Mouse (Mus musculus): ENCODE measurements around the gene Adcy2. TPM values are rescaled to one million over a fixed set of nuclear protein-coding genes. Genes with fewer than 3 reads are reported as not detected.

Gene Adcy2
- polyA plus RNA-seq, 1 experiment = not detected

GRCm38 (mm10) chr13:69002631-69003030 lies 3.3 kb upstream of the Adcy2 start:
- TF ChIP-seq CEBPB (IDR thresholded peaks at IDR 0.05; ENCODE audit: low read depth) (no peak), FOSL1 (IDR thresholded peaks at IDR 0.05; ENCODE audit: insufficient read depth, low read length, poor library complexity, severe bottlenecking) (no peak), MYOG (IDR thresholded peaks at IDR 0.05; ENCODE audit: control insufficient read depth, extremely low read depth, insufficient read length) (no peak), USF1 (IDR thresholded peaks at IDR 0.05; ENCODE audit: low read depth) (no peak), MAX (IDR thresholded peaks at IDR 0.05) (no peak), MYOD1 (IDR thresholded peaks at IDR 0.05; ENCODE audit: control insufficient read depth, insufficient read length, low read depth) (no peak), CTCF (IDR thresholded peaks at IDR 0.05; ENCODE audit: control insufficient read depth, insufficient read depth, insufficient read length) (no peak)
- H3K4me3 ChIP-seq (ENCODE audit: insufficient read depth, poor library complexity, severe bottlenecking) = no peak overlapping the region

GRCm38 (mm10) chr13:69002173-69002572 lies 2.8 kb upstream of the Adcy2 start:
- H3ac ChIP-seq (ENCODE audit: control insufficient read depth, insufficient read length, low read depth) = no peak overlapping the region
- no peak for TF ChIP-seq CTCF (IDR thresholded peaks at IDR 0.05; ENCODE audit: control insufficient read depth, insufficient read depth, insufficient read length)
- TF ChIP-seq MAX (IDR thresholded peaks at IDR 0.05) = no peak
- no peak for TF ChIP-seq CEBPB (IDR thresholded peaks at IDR 0.05; ENCODE audit: low read depth)

More at GRCm38 (mm10) chr13:69002631-69003030, 3.3 kb upstream of the Adcy2 start:
- no peaks in the 10 kb centered on the region for H3K79me2 ChIP-seq (ENCODE audit: control insufficient read depth, insufficient read depth)
- no peaks in the 10 kb centered on the region for H3K36me3 ChIP-seq (ENCODE audit: control insufficient read depth, insufficient read depth)
- H3K79me3 ChIP-seq (ENCODE audit: low read depth) = no peaks in the 10 kb centered on the region
- H3ac ChIP-seq (ENCODE audit: control insufficient read depth, insufficient read length, low read depth) = no peak overlapping the region
- no peaks in the 10 kb centered on the region for H3K27me3 ChIP-seq (ENCODE audit: control insufficient read depth, insufficient read depth, insufficient read length)

GRCm38 (mm10) chr13:68999826-69000225 lies 485 bp upstream of the Adcy2 start:
- H3K27me3 ChIP-seq (ENCODE audit: control insufficient read depth, insufficient read depth, insufficient read length) = no peaks in the 10 kb centered on the region
- H3K79me3 ChIP-seq (ENCODE audit: low read depth) = no peaks in the 10 kb centered on the region
- no peaks in the 10 kb centered on the region for H3K36me3 ChIP-seq (ENCODE audit: control insufficient read depth, insufficient read depth)
- H3K4me3 ChIP-seq (ENCODE audit: insufficient read depth, poor library complexity, severe bottlenecking) = no peak overlapping the region
- no peaks in the 10 kb centered on the region for H3K79me2 ChIP-seq (ENCODE audit: control insufficient read depth, insufficient read depth)
- TF ChIP-seq MYOD1 (IDR thresholded peaks at IDR 0.05; ENCODE audit: control insufficient read depth, insufficient read length, low read depth) = no peak
- TF ChIP-seq USF1 (IDR thresholded peaks at IDR 0.05; ENCODE audit: low read depth) = no peak
- no peak for TF ChIP-seq CEBPB (IDR thresholded peaks at IDR 0.05; ENCODE audit: low read depth)
- no peak for TF ChIP-seq FOSL1 (IDR thresholded peaks at IDR 0.05; ENCODE audit: insufficient read depth, low read length, poor library complexity, severe bottlenecking)
- no peak for TF ChIP-seq CTCF (IDR thresholded peaks at IDR 0.05; ENCODE audit: control insufficient read depth, insufficient read depth, insufficient read length)
- TF ChIP-seq MYOG (IDR thresholded peaks at IDR 0.05; ENCODE audit: control insufficient read depth, extremely low read depth, insufficient read length) = no peak
- no peak for TF ChIP-seq MAX (IDR thresholded peaks at IDR 0.05)
- no peak overlapping the region for H3ac ChIP-seq (ENCODE audit: control insufficient read depth, insufficient read length, low read depth)

More at GRCm38 (mm10) chr13:69002173-69002572, 2.8 kb upstream of the Adcy2 start:
- Histone ChIP-seq H3K27me3 (ENCODE audit: control insufficient read depth, insufficient read depth, insufficient read length) (no peaks in the 10 kb centered on the region), H3K4me3 (ENCODE audit: insufficient read depth, poor library complexity, severe bottlenecking) (no peak overlapping the region), H3K79me2 (ENCODE audit: control insufficient read depth, insufficient read depth) (no peaks in the 10 kb centered on the region), H3K36me3 (ENCODE audit: control insufficient read depth, insufficient read depth) (no peaks in the 10 kb centered on the region), H3K79me3 (ENCODE audit: low read depth) (no peaks in the 10 kb centered on the region)

- Histone ChIP-seq H3K4me3 (ENCODE audit: insufficient read depth, poor library complexity, severe bottlenecking) (no peak overlapping the region), H3K79me2 (ENCODE audit: control insufficient read depth, insufficient read depth) (no peaks in the 10 kb centered on the region), H3K79me3 (ENCODE audit: low read depth) (no peaks in the 10 kb centered on the region), H3ac (ENCODE audit: control insufficient read depth, insufficient read length, low read depth) (no peak overlapping the region), H3K36me3 (ENCODE audit: control insufficient read depth, insufficient read depth) (no peaks in the 10 kb centered on the region), H3K27me3 (ENCODE audit: control insufficient read depth, insufficient read depth, insufficient read length) (no peaks in the 10 kb centered on the region)
- no peak for TF ChIP-seq CEBPB (IDR thresholded peaks at IDR 0.05; ENCODE audit: low read depth)
- no peak for TF ChIP-seq MYOG (IDR thresholded peaks at IDR 0.05; ENCODE audit: control insufficient read depth, extremely low read depth, insufficient read length)
- no peak for TF ChIP-seq CTCF (IDR thresholded peaks at IDR 0.05; ENCODE audit: control insufficient read depth, insufficient read depth, insufficient read length)
- no peak for TF ChIP-seq USF1 (IDR thresholded peaks at IDR 0.05; ENCODE audit: low read depth)
- TF ChIP-seq MAX (IDR thresholded peaks at IDR 0.05) = no peak
- TF ChIP-seq FOSL1 (IDR thresholded peaks at IDR 0.05; ENCODE audit: insufficient read depth, low read length, poor library complexity, severe bottlenecking) = no peak
These were observed 803 bp downstream of the Adcy2 start for GRCm38 (mm10) chr13:68998558-68998917.

- no peak for TF ChIP-seq USF1 (IDR thresholded peaks at IDR 0.05; ENCODE audit: low read depth)
- no peak for TF ChIP-seq MYOG (IDR thresholded peaks at IDR 0.05; ENCODE audit: control insufficient read depth, extremely low read depth, insufficient read length)
- TF ChIP-seq MAX (IDR thresholded peaks at IDR 0.05) = no peak
- TF ChIP-seq CEBPB (IDR thresholded peaks at IDR 0.05; ENCODE audit: low read depth) = no peak
- no peak for TF ChIP-seq FOSL1 (IDR thresholded peaks at IDR 0.05; ENCODE audit: insufficient read depth, low read length, poor library complexity, severe bottlenecking)
- TF ChIP-seq CTCF (IDR thresholded peaks at IDR 0.05; ENCODE audit: control insufficient read depth, insufficient read depth, insufficient read length) = no peak
- no peak for TF ChIP-seq MYOD1 (IDR thresholded peaks at IDR 0.05; ENCODE audit: control insufficient read depth, insufficient read length, low read depth)
- H3ac ChIP-seq (ENCODE audit: control insufficient read depth, insufficient read length, low read depth) = no peak overlapping the region
- no peak overlapping the region for H3K4me3 ChIP-seq (ENCODE audit: insufficient read depth, poor library complexity, severe bottlenecking)
- no peaks in the 10 kb centered on the region for H3K27me3 ChIP-seq (ENCODE audit: control insufficient read depth, insufficient read depth, insufficient read length)
- H3K79me3 ChIP-seq (ENCODE audit: low read depth) = no peaks in the 10 kb centered on the region
- H3K79me2 ChIP-seq (ENCODE audit: control insufficient read depth, insufficient read depth) = no peaks in the 10 kb centered on the region
- H3K36me3 ChIP-seq (ENCODE audit: control insufficient read depth, insufficient read depth) = no peaks in the 10 kb centered on the region
These were observed 1.4 kb downstream of the Adcy2 start for GRCm38 (mm10) chr13:68997821-68998551.

- Histone ChIP-seq H3K36me3 (ENCODE audit: control insufficient read depth, insufficient read depth) (no peaks in the 10 kb centered on the region), H3K79me2 (ENCODE audit: control insufficient read depth, insufficient read depth) (no peaks in the 10 kb centered on the region), H3K79me3 (ENCODE audit: low read depth) (no peaks in the 10 kb centered on the region), H3ac (ENCODE audit: control insufficient read depth, insufficient read length, low read depth) (no peak overlapping the region), H3K27me3 (ENCODE audit: control insufficient read depth, insufficient read depth, insufficient read length) (no peaks in the 10 kb centered on the region), H3K4me3 (ENCODE audit: insufficient read depth, poor library complexity, severe bottlenecking) (no peak overlapping the region)
- TF ChIP-seq FOSL1 (IDR thresholded peaks at IDR 0.05; ENCODE audit: insufficient read depth, low read length, poor library complexity, severe bottlenecking) = no peak
- no peak for TF ChIP-seq CTCF (IDR thresholded peaks at IDR 0.05; ENCODE audit: control insufficient read depth, insufficient read depth, insufficient read length)
- TF ChIP-seq USF1 (IDR thresholded peaks at IDR 0.05; ENCODE audit: low read depth) = no peak
- no peak for TF ChIP-seq MYOD1 (IDR thresholded peaks at IDR 0.05; ENCODE audit: control insufficient read depth, insufficient read length, low read depth)
- no peak for TF ChIP-seq MYOG (IDR thresholded peaks at IDR 0.05; ENCODE audit: control insufficient read depth, extremely low read depth, insufficient read length)
- no peak for TF ChIP-seq MAX (IDR thresholded peaks at IDR 0.05)
- TF ChIP-seq CEBPB (IDR thresholded peaks at IDR 0.05; ENCODE audit: low read depth) = no peak
These were observed 2.0 kb downstream of the Adcy2 start for GRCm38 (mm10) chr13:68997386-68997785.
